Mouse (Mus musculus): ENCODE results near the gene March7. TPM values are rescaled to one million over a fixed set of nuclear protein-coding genes. Genes with fewer than 3 reads are reported as not detected.

March7 gene
- polyA plus RNA-seq, 1 experiment from 2014 or later: 95.4 TPM

GRCm38 (mm10) chr2:60196841-60197240 lies 12.8 kb upstream of the March7 start:
- ATAC-seq: no peak
- H3K4me1 ChIP-seq (replicated peaks): no peaks in the 10 kb centered on the region
- 40% methylated on average over 1 of the region's 1 CpGs for WGBS
- H3K27me3 ChIP-seq: no peaks in the 10 kb centered on the region
- H3K36me3 ChIP-seq: no peaks in the 10 kb centered on the region
- no peak overlapping the region for H3K4me2 ChIP-seq (replicated peaks)
- no peak overlapping the region for H3K27ac ChIP-seq
- H3K9me3 ChIP-seq: no peaks in the 10 kb centered on the region
- H3K9ac ChIP-seq (replicated peaks): no peak overlapping the region
- H3K4me3 ChIP-seq (replicated peaks): no peak overlapping the region

GRCm38 (mm10) chr2:60200051-60200562 lies 9.6 kb upstream of the March7 start:
- Histone ChIP-seq H3K27me3 (no peaks in the 10 kb centered on the region), H3K36me3 (peaks cover 5% of the 10 kb centered on the region; the same call in 1 of the 2 replicates), H3K4me3 (replicated peaks) (no peak overlapping the region), H3K4me1 (replicated peaks) (no peaks in the 10 kb centered on the region), H3K9ac (replicated peaks) (no peak overlapping the region), H3K9me3 (no peaks in the 10 kb centered on the region), H3K27ac (no peak overlapping the region), H3K4me2 (replicated peaks) (no peak overlapping the region)
- 98% methylated on average over 5 of the region's 5 CpGs for WGBS
- no peak for ATAC-seq

GRCm38 (mm10) chr2:60200667-60201066 lies 9.0 kb upstream of the March7 start:
- ATAC-seq: no peak
- Histone ChIP-seq H3K36me3 (peaks cover 9% of the 10 kb centered on the region; the same call in 1 of the 2 replicates), H3K9me3 (no peaks in the 10 kb centered on the region), H3K9ac (replicated peaks) (no peak overlapping the region), H3K27ac (no peak overlapping the region), H3K4me1 (replicated peaks) (no peaks in the 10 kb centered on the region; the same call in 1 of the 2 replicates), H3K27me3 (no peaks in the 10 kb centered on the region), H3K4me2 (replicated peaks) (no peak overlapping the region), H3K4me3 (replicated peaks) (no peak overlapping the region)
- 46% methylated on average over 8 of the region's 8 CpGs for WGBS

DNA sequence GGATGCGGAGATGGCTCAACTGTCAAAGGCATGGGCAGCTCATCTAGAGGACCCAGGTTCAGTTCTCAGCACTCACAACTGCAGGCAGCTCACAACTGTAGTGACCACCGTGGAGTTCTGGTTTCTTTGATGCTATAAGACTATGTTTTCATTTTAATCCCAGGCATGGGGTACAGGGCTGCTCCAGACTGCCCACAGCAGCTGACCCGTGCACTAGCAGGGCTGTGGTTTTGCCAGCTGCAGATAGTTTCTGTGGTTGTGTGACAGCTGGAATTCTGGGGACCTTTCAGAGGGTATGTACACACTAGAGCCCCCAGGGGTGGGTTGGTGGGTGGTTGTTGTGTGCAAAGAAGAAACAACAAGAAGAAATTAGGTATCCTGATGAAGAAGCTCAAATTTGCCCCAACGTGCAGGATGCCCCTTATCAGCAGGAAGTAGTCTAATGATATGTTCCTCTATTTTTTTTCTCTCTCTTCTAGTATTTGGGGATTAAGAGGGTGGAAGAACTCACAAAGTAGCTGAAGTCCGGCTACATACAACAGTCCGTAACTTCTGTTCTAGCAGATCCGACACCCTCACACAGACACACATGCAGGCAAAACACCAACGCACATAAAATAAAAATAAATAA lies 6.7 kb upstream of the March7 start:
- H3K9ac ChIP-seq (replicated peaks): no peak overlapping the region
- WGBS: 87% methylated on average over 8 of the region's 8 CpGs
- ATAC-seq: no peak
- no peak overlapping the region for H3K27ac ChIP-seq
- H3K36me3 ChIP-seq: peaks cover 9% of the 10 kb centered on the region; the same call in 1 of the 2 replicates
- peaks cover 8% of the 10 kb centered on the region for H3K4me1 ChIP-seq (replicated peaks)
- peaks cover 4% of the 10 kb centered on the region; the same call in 1 of the 2 replicates for H3K27me3 ChIP-seq
- H3K9me3 ChIP-seq: no peaks in the 10 kb centered on the region
- H3K4me2 ChIP-seq (replicated peaks): no peak overlapping the region
- no peak overlapping the region for H3K4me3 ChIP-seq (replicated peaks)

DNA sequence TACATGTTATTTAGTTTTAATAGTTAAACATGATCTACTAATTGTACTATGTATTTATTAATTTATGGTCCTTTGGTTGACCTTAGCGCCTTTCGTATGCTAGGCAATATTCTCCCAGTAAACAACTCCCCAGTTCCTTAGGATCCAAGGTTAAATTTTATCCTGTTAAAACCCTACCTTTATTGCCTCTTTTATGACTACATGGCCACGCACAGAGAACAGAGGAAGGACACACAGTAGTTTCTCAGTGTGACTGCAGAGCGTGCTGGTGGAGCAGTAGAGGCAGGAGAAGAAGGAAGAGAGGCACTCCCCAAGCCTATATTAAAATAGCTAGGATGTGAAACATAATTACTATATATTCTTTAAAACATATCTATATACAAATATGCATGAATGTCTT lies 6.0 kb upstream of the March7 start:
- Histone ChIP-seq H3K27ac (no peak overlapping the region), H3K27me3 (peaks cover 7% of the 10 kb centered on the region; the same call in 1 of the 2 replicates), H3K4me3 (replicated peaks) (no peak overlapping the region), H3K36me3 (peaks cover 9% of the 10 kb centered on the region; the same call in 1 of the 2 replicates), H3K9me3 (no peaks in the 10 kb centered on the region), H3K4me2 (replicated peaks) (no peak overlapping the region), H3K4me1 (replicated peaks) (peaks cover 13% of the 10 kb centered on the region), H3K9ac (replicated peaks) (no peak overlapping the region)
- ATAC-seq: no peak
- 97% methylated on average over 4 of the region's 4 CpGs for WGBS

DNA sequence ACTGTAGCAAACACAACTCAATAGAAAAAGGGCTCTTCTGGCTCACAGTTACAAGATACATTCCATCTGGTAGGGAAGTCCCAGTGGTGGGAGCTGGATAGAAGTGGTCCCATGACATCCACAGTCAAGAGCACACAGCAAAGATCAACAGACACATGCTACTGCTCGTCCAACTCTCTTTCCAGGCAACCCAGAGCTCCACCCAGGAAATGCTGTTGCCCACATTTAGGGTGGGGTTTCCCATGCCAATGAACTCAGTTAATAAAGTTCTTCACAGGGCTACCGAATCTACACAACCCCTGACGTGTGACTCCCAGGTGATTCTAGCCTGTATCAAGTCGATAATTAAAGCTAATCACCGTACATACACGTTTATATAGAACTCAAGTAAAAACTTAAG lies 5.5 kb upstream of the March7 start:
- Histone ChIP-seq H3K27ac (no peak overlapping the region), H3K27me3 (peaks cover 7% of the 10 kb centered on the region; the same call in 1 of the 2 replicates), H3K4me3 (replicated peaks) (no peak overlapping the region), H3K4me1 (replicated peaks) (peaks cover 13% of the 10 kb centered on the region), H3K4me2 (replicated peaks) (no peak overlapping the region), H3K9me3 (no peaks in the 10 kb centered on the region), H3K9ac (replicated peaks) (no peak overlapping the region), H3K36me3 (peaks cover 9% of the 10 kb centered on the region; the same call in 1 of the 2 replicates)
- WGBS: 89% methylated on average over 6 of the region's 6 CpGs
- no peak for ATAC-seq

GRCm38 (mm10) chr2:60205795-60206194 lies 3.9 kb upstream of the March7 start:
- no peaks in the 10 kb centered on the region for H3K9me3 ChIP-seq
- 55% methylated on average over 6 of the region's 6 CpGs for WGBS
- H3K9ac ChIP-seq (replicated peaks): no peak overlapping the region
- no peak overlapping the region for H3K4me3 ChIP-seq (replicated peaks)
- no peak overlapping the region for H3K27ac ChIP-seq
- H3K4me1 ChIP-seq (replicated peaks): peaks cover 15% of the 10 kb centered on the region
- no peak for ATAC-seq
- H3K27me3 ChIP-seq: peaks cover 7% of the 10 kb centered on the region; the same call in 1 of the 2 replicates
- no peak overlapping the region for H3K4me2 ChIP-seq (replicated peaks)
- H3K36me3 ChIP-seq: peaks cover 9% of the 10 kb centered on the region; the same call in 1 of the 2 replicates

- H3K36me3 ChIP-seq: peaks cover 12% of the 10 kb centered on the region
- H3K27ac ChIP-seq: peak overlapping the region; percentile 95
- peak; percentile 51 for ATAC-seq
- under 1% methylated on average over 34 of the region's 35 CpGs for WGBS
- H3K4me3 ChIP-seq (replicated peaks): peak overlapping the region; percentile 90
- peaks cover 7% of the 10 kb centered on the region; the same call in 1 of the 2 replicates for H3K27me3 ChIP-seq
- peaks cover 43% of the 10 kb centered on the region for H3K4me1 ChIP-seq (replicated peaks)
- no peaks in the 10 kb centered on the region for H3K9me3 ChIP-seq
- peak overlapping the region; percentile 51 for H3K4me2 ChIP-seq (replicated peaks)
- H3K9ac ChIP-seq (replicated peaks): peak overlapping the region; percentile 93
Measured at GRCm38 (mm10) chr2:60209122-60209611, 520 bp upstream of the March7 start.

- ATAC-seq: no peak
- WGBS: 20% methylated on average over 5 of the region's 5 CpGs
- peaks cover 54% of the 10 kb centered on the region for H3K4me1 ChIP-seq (replicated peaks)
Measured at GRCm38 (mm10) chr2:60210821-60211220, 1.1 kb downstream of the March7 start.

GRCm38 (mm10) chr2:60212488-60212887 lies 2.8 kb downstream of the March7 start:
- Histone ChIP-seq H3K4me1 (replicated peaks) (peaks cover 61% of the 10 kb centered on the region), H3K9me3 (no peaks in the 10 kb centered on the region), H3K27ac (no peak overlapping the region), H3K36me3 (peaks cover 13% of the 10 kb centered on the region; the same call in 1 of the 2 replicates), H3K27me3 (peaks cover 7% of the 10 kb centered on the region; the same call in 1 of the 2 replicates), H3K4me3 (replicated peaks) (no peak overlapping the region), H3K9ac (replicated peaks) (no peak overlapping the region), H3K4me2 (replicated peaks) (0 out of 2 replicates have a peak overlapping the region, but pooled peaks have one; percentile 13)
- ATAC-seq: no peak

More at GRCm38 (mm10) chr2:60210821-60211220, 1.1 kb downstream of the March7 start:
- Histone ChIP-seq H3K27ac (0 out of 2 replicates have a peak overlapping the region, but pooled peaks have one; percentile 95), H3K4me3 (replicated peaks) (peak overlapping the region; percentile 90), H3K4me2 (replicated peaks) (peak overlapping the region; percentile 59), H3K9me3 (no peaks in the 10 kb centered on the region), H3K36me3 (peaks cover 9% of the 10 kb centered on the region; the same call in 1 of the 2 replicates), H3K9ac (replicated peaks) (peak overlapping the region; percentile 93), H3K27me3 (peaks cover 7% of the 10 kb centered on the region; the same call in 1 of the 2 replicates)

- WGBS: 96% methylated on average over 2 of the region's 2 CpGs
- Histone ChIP-seq H3K4me1 (replicated peaks) (peaks cover 54% of the 10 kb centered on the region), H3K36me3 (peaks cover 13% of the 10 kb centered on the region; the same call in 1 of the 2 replicates)
Measured at GRCm38 (mm10) chr2:60214683-60215082, 5.0 kb downstream of the March7 start.

GRCm38 (mm10) chr2:60216547-60217153 lies 7.0 kb downstream of the March7 start:
- no peak overlapping the region for H3K9ac ChIP-seq (replicated peaks)
- no peaks in the 10 kb centered on the region for H3K27me3 ChIP-seq
- no peak overlapping the region for H3K4me3 ChIP-seq (replicated peaks)
- H3K4me1 ChIP-seq (replicated peaks): peaks cover 50% of the 10 kb centered on the region
- no peak overlapping the region for H3K27ac ChIP-seq
- ATAC-seq: no peak
- WGBS: 91% methylated on average over 4 of the region's 4 CpGs
- no peak overlapping the region for H3K4me2 ChIP-seq (replicated peaks)
- H3K9me3 ChIP-seq: no peaks in the 10 kb centered on the region
- peaks cover 13% of the 10 kb centered on the region; the same call in 1 of the 2 replicates for H3K36me3 ChIP-seq

More at GRCm38 (mm10) chr2:60214683-60215082, 5.0 kb downstream of the March7 start:
- Histone ChIP-seq H3K9me3 (no peaks in the 10 kb centered on the region), H3K4me2 (replicated peaks) (no peak overlapping the region), H3K27me3 (no peaks in the 10 kb centered on the region), H3K27ac (no peak overlapping the region), H3K4me3 (replicated peaks) (no peak overlapping the region), H3K9ac (replicated peaks) (no peak overlapping the region)
- no peak for ATAC-seq

Data from midbrain, embryonic 13.5 days (tissue).